Mouse (Mus musculus): Measurements from ENCODE around the gene Sycp2l. TPM values are rescaled to one million over a fixed set of nuclear protein-coding genes. Genes with fewer than 3 reads are reported as not detected.

The Sycp2l gene
- polyA plus RNA-seq, 1 experiment from 2014 or later = not detected

DNA sequence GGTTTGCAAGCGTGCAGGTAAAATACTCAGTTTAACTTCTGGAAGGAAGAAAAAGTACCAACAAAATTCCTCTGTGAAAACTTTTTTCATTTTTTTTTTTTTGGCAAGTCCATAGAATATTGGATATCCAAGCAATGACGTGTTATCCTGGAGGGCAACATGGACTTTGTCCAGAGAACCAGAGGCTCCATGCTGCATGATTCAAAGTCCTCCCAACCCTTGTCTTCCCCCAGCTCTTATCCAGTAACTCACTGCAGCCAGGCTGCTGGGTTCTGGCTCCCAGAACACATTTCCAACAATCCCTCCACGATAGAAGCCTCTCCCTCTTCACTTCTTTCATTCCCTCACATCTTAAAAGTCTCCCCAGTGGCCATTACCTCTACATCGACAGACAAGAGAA, 97.2 kb downstream of the Sycp2l start:
- Histone ChIP-seq H3K36me3 (ENCODE audit: control insufficient read depth, insufficient read depth) (no peaks in the 10 kb centered on the region), H3K4me3 (ENCODE audit: low read length) (no peak overlapping the region), H3K27ac (ENCODE audit: low read length) (no peak overlapping the region), H3K9me3 (replicated peaks; ENCODE audit: control insufficient read depth, low read length) (no peaks in the 10 kb centered on the region), H3K4me1 (ENCODE audit: control insufficient read depth, insufficient read depth, low read length) (no peaks in the 10 kb centered on the region), H3K9ac (ENCODE audit: low read length) (no peak overlapping the region), H3K27me3 (ENCODE audit: control insufficient read depth, insufficient read depth, low read length) (no peaks in the 10 kb centered on the region), H3K4me2 (ENCODE audit: low read depth, low read length) (no peak overlapping the region)
- ATAC-seq (replicated peaks; ENCODE audit: extremely low read depth, insufficient read depth, low FRiP score) = no peak
- 67% methylated on average over 4 of the region's 4 CpGs for WGBS

DNA sequence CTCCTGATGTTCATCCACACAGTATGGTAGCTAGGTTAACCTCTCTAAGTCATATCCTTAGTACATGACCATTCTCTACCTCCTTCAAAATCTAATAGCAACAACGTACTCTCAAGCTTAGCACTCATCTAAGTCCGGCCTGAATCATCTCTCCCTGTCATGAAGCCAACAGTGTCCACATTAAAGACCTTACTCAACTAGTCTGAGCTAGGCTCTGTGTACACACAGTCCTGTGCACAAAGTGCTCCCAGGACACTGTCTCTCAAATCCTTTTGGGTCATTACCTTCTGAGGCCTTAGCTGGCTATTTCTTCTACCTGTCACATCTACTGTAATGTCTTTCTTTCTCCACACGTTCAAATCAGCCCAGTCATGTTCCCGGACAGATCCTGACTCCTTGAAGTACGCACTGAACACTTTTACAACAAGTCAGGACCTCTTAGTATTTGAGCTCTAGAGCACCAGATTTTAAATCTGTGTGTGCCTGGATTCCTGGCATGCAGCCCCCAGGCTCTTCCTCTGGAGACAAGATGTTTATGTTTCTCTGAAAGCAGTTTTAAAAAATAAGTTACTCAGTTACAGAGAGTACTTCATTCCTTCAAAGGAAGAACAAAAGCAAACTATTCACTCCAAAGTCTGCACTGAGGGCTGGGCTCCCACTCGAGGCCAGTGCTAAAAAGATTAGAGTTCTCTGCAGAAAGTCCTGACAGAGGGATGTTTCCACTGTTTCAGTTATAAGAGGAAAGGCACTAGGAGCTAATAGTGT, 98.6 kb downstream of the Sycp2l start:
- H3K27me3 ChIP-seq (ENCODE audit: control insufficient read depth, insufficient read depth, low read length) = no peaks in the 10 kb centered on the region
- no peak for ATAC-seq (replicated peaks; ENCODE audit: extremely low read depth, insufficient read depth, low FRiP score)
- no peak overlapping the region for H3K4me3 ChIP-seq (ENCODE audit: low read length)
- no peak overlapping the region for H3K9ac ChIP-seq (ENCODE audit: low read length)
- H3K27ac ChIP-seq (ENCODE audit: low read length) = no peak overlapping the region
- no peaks in the 10 kb centered on the region for H3K9me3 ChIP-seq (replicated peaks; ENCODE audit: control insufficient read depth, low read length)
- no peaks in the 10 kb centered on the region for H3K4me1 ChIP-seq (ENCODE audit: control insufficient read depth, insufficient read depth, low read length)
- WGBS = 59% methylated on average over 6 of the region's 6 CpGs
- H3K36me3 ChIP-seq (ENCODE audit: control insufficient read depth, insufficient read depth) = no peaks in the 10 kb centered on the region
- H3K4me2 ChIP-seq (ENCODE audit: low read depth, low read length) = no peak overlapping the region

DNA sequence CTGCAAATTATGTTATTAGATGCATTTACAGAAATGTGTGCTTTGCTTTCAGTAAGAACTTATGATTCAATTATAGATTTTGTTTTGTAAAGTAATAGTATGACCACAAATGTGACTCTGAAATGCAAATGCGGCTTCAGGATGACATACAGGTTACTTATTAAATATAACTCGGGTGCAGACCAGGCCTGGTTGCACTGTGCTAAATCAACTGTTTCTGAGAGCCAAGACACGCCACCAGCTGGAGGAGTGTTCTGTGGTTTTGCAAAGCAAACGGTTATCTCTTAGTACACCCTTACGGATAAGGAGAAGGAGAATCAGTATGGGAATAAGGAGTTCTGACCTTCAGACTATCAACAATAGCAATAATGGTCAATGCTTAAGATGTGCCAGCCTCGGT, 101.6 kb downstream of the Sycp2l start:
- Histone ChIP-seq H3K4me3 (ENCODE audit: low read length) (no peak overlapping the region), H3K4me1 (ENCODE audit: control insufficient read depth, insufficient read depth, low read length) (no peaks in the 10 kb centered on the region), H3K27me3 (ENCODE audit: control insufficient read depth, insufficient read depth, low read length) (peaks cover 2% of the 10 kb centered on the region; the same call in 1 of the 2 replicates), H3K4me2 (ENCODE audit: low read depth, low read length) (no peak overlapping the region), H3K27ac (ENCODE audit: low read length) (no peak overlapping the region), H3K9ac (ENCODE audit: low read length) (no peak overlapping the region), H3K36me3 (ENCODE audit: control insufficient read depth, insufficient read depth) (no peaks in the 10 kb centered on the region), H3K9me3 (replicated peaks; ENCODE audit: control insufficient read depth, low read length) (peaks cover 2% of the 10 kb centered on the region)
- 70% methylated on average over 6 of the region's 6 CpGs for whole genome bisulfite sequencing
- no peak for ATAC-seq (replicated peaks; ENCODE audit: extremely low read depth, insufficient read depth, low FRiP score)

DNA sequence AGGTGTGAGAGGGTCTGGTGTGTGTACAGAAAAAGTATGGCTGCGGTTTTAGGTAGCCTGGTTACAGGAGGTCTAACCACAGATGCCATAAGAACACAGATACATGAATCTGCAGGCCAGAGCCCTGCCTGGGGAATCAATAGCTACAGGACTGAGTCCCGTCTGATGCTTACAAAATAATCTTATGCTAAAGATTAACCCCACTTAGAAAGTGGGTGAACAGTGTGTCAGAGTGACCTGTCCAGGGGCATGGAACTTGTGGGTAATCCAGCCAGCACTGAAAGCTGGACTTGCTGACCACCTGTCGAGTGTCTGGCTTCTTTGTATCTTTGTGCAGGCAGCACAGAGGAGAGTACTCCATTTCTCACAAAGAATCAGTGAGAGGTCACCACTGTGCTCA, 102.1 kb downstream of the Sycp2l start:
- Histone ChIP-seq H3K9me3 (replicated peaks; ENCODE audit: control insufficient read depth, low read length) (peaks cover 7% of the 10 kb centered on the region), H3K4me2 (ENCODE audit: low read depth, low read length) (no peak overlapping the region), H3K27ac (ENCODE audit: low read length) (no peak overlapping the region), H3K36me3 (ENCODE audit: control insufficient read depth, insufficient read depth) (no peaks in the 10 kb centered on the region), H3K9ac (ENCODE audit: low read length) (no peak overlapping the region), H3K27me3 (ENCODE audit: control insufficient read depth, insufficient read depth, low read length) (peaks cover 2% of the 10 kb centered on the region; the same call in 1 of the 2 replicates), H3K4me1 (ENCODE audit: control insufficient read depth, insufficient read depth, low read length) (no peaks in the 10 kb centered on the region), H3K4me3 (ENCODE audit: low read length) (no peak overlapping the region)
- no peak for ATAC-seq (replicated peaks; ENCODE audit: extremely low read depth, insufficient read depth, low FRiP score)
- WGBS = 67% methylated on average over 3 of the region's 3 CpGs

DNA sequence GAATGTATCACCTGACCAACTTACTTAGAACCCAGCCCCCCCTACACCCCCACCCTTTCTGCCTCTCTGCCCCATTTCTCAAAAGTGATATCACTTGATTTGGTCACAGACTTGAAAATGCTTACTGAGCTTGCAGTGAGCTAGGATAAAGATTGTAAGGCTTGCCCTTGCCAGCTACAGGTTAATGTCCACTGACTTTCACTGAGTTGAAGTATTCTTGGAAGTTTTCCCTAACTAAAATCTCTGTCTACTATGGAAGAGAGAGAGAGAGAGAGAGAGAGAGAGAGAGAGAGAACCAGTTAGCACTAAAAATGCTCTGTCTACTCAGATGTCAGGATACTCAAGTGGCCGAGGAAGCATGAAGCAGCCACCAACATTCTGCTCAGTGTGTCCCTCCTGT, 104.9 kb downstream of the Sycp2l start:
- H3K4me3 ChIP-seq (ENCODE audit: low read length) = no peak overlapping the region
- no peak overlapping the region for H3K9ac ChIP-seq (ENCODE audit: low read length)
- WGBS = 38% methylated on average over 1 of the region's 1 CpGs
- peaks cover 2% of the 10 kb centered on the region; the same call in 1 of the 2 replicates for H3K27me3 ChIP-seq (ENCODE audit: control insufficient read depth, insufficient read depth, low read length)
- peaks cover 15% of the 10 kb centered on the region for H3K9me3 ChIP-seq (replicated peaks; ENCODE audit: control insufficient read depth, low read length)
- H3K4me2 ChIP-seq (ENCODE audit: low read depth, low read length) = no peak overlapping the region
- ATAC-seq (replicated peaks; ENCODE audit: extremely low read depth, insufficient read depth, low FRiP score) = no peak
- no peaks in the 10 kb centered on the region for H3K36me3 ChIP-seq (ENCODE audit: control insufficient read depth, insufficient read depth)
- no peaks in the 10 kb centered on the region for H3K4me1 ChIP-seq (ENCODE audit: control insufficient read depth, insufficient read depth, low read length)
- H3K27ac ChIP-seq (ENCODE audit: low read length) = no peak overlapping the region

DNA sequence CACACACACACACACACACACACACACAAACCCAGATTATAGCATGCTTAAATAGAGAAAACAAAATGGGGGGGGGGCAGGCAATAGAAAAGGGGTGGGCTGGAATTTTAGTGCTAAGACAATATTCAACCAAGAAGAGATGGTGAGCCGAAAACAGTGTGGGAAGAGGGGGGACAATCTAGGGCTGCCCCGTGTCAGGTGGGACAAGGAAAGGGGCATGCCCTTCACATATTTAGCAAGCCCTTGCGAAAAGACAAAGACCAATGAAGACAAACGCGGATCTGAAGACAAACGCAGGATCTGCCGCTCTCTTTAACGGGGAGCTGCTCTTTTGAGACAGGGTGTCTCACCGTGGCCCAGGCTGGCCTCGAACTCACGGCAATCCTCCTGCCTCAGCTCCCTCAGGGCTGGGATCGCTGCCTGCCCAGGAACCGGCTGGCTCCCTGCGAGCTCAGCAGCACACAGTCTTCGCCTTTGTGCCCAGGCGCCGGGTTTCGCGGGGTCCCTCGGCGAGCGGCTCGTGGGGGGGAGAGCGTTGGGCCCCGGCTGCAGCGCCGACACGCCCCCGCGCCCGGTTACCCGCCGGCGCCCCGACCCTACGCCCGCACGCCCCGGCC, 105.7 kb downstream of the Sycp2l start:
- H3K9ac ChIP-seq (ENCODE audit: low read length) = peak overlapping the region; percentile 28
- WGBS = 3% methylated on average over 39 of the region's 39 CpGs

DNA sequence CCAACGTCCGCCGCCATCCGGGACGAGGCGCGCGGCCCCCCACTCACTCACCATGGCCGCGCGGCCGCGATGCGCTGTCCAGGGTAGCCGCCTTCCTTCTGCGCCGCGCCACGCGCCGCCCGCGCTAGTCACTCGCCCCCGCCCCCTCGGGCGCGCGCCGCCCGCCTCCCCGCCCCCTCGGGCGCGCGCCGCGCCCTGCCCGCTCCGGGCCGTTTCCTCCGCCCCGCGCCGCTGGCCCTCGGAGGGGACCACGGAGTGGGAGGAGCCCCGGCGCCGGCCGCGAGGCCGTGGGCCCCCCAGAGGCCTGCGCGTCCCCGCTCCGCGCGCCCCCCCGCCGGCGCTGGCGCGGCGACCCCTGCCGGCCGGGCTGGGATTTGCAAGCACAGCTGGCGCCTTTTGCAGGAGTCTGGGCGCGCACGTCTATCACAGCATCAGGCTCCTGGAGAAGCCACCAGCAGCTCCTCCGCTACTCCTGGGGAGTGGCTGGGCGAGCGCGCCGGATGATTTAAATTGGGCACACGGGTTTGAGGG, 106.3 kb downstream of the Sycp2l start, which contains the start of gene Elovl2:
Gene Elovl2 (minus strand): TSS at position 102 of the 531 bp plus-strand sequence.
- Histone ChIP-seq H3K9me3 (replicated peaks; ENCODE audit: control insufficient read depth, low read length) (peaks cover 15% of the 10 kb centered on the region), H3K27ac (ENCODE audit: low read length) (no peak within 1 kb of the TSS), H3K4me2 (ENCODE audit: low read depth, low read length) (peak within 1 kb of the TSS; percentile 83), H3K36me3 (ENCODE audit: control insufficient read depth, insufficient read depth) (no peaks in the 10 kb centered on the region), H3K27me3 (ENCODE audit: control insufficient read depth, insufficient read depth, low read length) (peaks cover 2% of the 10 kb centered on the region; the same call in 1 of the 2 replicates), H3K4me1 (ENCODE audit: control insufficient read depth, insufficient read depth, low read length) (no peaks in the 10 kb centered on the region), H3K4me3 (ENCODE audit: low read length) (peak within 1 kb of the TSS; percentile 51), H3K9ac (ENCODE audit: low read length) (peak within 1 kb of the TSS; percentile 28)
- ATAC-seq (replicated peaks; ENCODE audit: extremely low read depth, insufficient read depth, low FRiP score) = peak; percentile 93
- WGBS = under 1% methylated on average over 73 of the region's 77 CpGs

More for the DNA sequence above, 105.7 kb downstream of the Sycp2l start:
- H3K4me2 ChIP-seq (ENCODE audit: low read depth, low read length) = peak overlapping the region; percentile 83
- no peaks in the 10 kb centered on the region for H3K4me1 ChIP-seq (ENCODE audit: control insufficient read depth, insufficient read depth, low read length)
- H3K4me3 ChIP-seq (ENCODE audit: low read length) = peak overlapping the region; percentile 51
- peak; percentile 18; the same call in 1 of the 2 replicates for ATAC-seq (replicated peaks; ENCODE audit: extremely low read depth, insufficient read depth, low FRiP score)
- H3K27me3 ChIP-seq (ENCODE audit: control insufficient read depth, insufficient read depth, low read length) = peaks cover 2% of the 10 kb centered on the region; the same call in 1 of the 2 replicates
- H3K9me3 ChIP-seq (replicated peaks; ENCODE audit: control insufficient read depth, low read length) = peaks cover 15% of the 10 kb centered on the region
- H3K36me3 ChIP-seq (ENCODE audit: control insufficient read depth, insufficient read depth) = no peaks in the 10 kb centered on the region
- H3K27ac ChIP-seq (ENCODE audit: low read length) = no peak overlapping the region
